Mouse (Mus musculus): ENCODE measurements at regions not wholly inside any gene's neighbourhood (a gene's known extent, or its start where the extent isn't known, plus 50 kb on each side); places are given as distances from the start of the nearest gene placed in this dataset.
A peak's percentile ranks its signal among the peaks of the same experiment; 100 is the strongest.

GRCm38 (mm10) chr3:132237344-132237743 lies 152.3 kb downstream of the Dkk2 start:
- DNase-seq = no peak

DNA sequence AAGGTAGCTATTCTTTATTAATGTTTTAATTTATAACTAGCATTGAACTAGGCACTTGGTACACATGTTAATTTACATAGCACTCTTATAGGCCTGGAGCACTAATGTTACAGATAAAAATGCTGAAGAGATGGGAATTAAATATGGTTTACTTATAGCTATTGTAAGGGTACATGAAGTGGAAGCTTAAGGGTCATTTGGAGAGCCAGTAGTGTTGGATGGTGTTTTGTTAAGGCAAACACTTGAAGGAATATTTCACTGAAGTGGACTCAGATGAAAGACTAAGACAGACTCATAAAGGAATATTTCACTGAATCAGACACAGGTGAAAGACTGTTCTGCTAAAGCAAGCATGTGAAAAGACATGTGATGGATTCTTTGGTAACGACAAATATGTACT lies 172.7 kb downstream of the Dkk2 start:
- no peak for DNase-seq

DNA sequence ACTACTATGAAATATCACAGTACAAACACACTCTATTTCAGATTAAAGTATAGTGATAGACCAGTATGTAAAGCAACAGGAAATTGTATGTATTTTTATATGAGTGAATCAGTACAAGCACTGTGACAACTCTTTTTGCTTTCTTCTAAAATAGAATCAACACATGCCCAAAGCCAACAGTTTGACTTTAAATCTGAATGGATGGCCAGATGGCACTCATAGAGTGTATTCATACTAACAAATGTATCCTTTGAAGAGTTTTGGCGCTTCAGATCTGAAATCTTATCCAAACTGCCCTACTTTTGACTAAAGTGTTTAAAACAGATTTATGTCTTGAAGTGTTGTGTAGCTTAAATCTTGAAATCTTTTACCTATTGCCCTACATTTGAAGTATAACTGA lies 184.5 kb downstream of the Dkk2 start:
- DNase-seq = no peak

GRCm38 (mm10) chr3:132274786-132275185 lies 189.7 kb downstream of the Dkk2 start:
- peak in 1 of 2 experiments; percentile 24 for DNase-seq

DNA sequence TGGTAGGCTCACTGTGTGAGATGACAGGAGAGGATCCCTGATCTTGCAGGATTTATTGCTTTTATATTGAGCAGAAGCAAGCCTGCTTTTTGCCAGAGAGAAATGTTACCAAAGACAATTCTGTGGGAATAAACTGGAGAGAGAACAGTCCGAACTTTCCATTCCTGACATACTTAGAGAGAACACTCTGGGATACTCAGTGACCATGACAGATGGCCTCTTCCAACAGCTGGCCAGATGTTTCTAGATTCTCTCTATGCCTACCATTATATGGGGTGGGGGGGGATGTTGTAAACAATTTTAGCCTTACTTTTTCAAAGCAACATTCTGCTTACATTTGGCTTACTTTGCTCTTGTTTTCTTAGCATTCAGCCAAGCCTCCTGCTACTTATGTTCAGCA lies 192.7 kb downstream of the Dkk2 start:
- no peak for DNase-seq

DNA sequence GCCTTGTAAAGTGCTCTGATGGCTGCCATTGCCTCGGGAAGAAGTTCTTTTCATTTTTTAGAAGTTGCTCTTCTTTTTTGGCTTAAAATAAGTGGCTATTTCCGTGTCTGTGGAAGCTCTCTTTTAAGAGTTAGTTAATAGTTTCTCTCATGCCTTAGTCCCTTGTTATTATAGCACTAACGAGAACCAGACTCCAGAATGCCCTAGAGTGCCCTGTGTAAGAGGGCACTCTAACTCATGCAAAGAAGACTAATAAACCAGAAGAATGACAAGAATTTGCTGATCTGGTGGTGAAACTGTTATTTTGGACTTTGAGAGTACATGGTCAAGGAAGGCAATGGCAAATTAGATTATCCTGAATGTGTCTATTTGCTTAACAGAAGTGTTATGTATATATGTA lies 202.6 kb downstream of the Dkk2 start:
- no peak for DNase-seq

DNA sequence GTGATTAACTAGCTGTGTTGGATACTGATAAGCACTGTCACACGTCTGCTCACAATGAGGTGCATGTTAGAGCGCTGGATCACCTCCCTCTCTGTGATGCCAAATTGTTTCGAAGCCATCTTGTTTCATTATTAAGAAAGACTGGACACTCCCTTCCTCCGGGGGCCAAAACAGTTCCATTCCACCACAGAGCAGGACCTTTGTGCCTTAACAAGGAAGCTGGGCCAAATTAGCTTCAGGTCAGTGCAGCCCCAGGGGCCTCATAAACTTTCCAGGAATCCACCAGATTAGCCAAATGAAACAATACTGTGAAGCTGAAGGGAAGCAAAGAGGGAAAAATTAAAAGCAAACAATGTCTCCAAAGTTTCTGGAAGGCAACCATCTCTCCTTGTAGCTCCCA lies 241.9 kb downstream of the Dkk2 start:
- DNase-seq = peak in 1 of 2 experiments; percentile 29

- DNase-seq = no peak
Measured at GRCm38 (mm10) chr3:132343625-132344024, 258.5 kb downstream of the Dkk2 start.

- DNase-seq = no peak
Measured at GRCm38 (mm10) chr3:132345856-132346255, 260.8 kb downstream of the Dkk2 start.

DNA sequence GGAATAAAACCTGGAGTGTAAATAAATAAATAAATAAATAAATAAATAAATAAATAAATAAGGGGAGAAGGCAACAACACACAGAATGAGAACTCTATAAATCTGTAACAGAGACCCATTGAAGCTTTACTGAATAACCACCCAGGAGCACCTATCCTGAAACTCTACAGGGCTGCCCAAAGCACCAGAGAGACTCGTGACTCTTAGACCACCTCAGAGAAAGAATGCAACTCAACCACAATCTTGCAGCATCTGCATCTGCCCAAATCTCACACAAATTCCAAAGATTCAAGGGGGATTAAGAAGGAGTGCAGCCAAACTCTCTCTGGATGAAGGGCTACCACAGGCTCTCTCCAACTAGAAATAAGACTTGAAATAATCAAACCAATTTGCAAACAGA lies 264.5 kb downstream of the Dkk2 start:
- DNase-seq = no peak

DNA sequence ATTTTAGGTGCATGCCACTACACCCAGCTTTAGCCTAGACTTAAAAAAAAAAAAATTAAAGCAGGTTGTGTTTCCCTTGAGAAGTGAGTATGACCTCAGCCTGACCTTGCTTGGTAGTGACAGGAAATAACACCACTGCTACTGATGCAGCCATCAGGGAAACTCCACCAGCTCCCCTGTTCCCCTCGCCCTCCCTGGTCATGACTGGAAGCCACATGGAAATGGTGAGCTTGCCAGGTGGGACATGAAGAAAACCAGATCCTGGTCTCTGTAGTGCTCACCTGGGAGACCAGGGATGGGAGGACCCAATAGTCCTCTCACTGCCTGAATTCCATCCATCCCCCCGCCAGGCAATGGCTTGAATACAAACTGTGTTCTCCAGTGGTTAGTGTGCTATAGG lies 268.1 kb downstream of the Dkk2 start:
- DNase-seq = no peak

DNA sequence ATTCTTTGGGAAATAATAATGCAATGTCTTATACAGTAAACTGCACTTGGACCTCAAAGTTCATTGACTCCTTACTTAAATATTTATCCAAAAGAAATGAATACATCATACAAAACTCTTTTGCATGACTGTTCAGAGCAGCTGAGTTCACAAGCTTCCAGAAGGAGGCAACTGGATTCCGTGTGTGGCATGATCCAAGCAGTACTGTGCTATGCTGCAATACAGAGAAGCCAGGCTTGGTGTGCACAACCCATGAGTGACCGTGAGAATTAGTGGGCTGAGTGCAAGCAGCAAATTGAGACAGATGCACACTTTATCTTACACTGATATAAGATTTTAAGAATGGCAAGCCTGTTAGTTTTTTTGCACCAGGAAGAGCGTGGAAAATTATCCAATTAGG lies 270.0 kb upstream of the Gimd1 start:
- DNase-seq = no peak

DNA sequence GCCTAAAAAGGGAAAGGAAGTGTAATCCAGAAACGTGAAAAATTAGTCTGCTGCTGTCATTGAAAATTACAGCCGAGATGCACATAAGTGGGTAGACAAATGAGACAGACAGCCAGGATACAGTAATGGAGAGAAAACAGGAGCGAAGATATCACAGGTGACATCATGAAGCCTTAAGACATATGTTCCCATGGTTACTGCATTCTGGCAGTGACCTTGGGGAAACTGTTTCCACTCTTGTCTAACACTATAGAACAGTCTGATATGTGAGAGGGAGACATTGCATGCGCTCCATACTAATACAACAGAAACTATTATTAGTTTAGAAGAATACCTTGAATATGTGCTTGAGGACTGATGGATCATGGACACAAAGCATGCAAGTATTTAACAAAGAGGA lies 254.0 kb upstream of the Gimd1 start:
- DNase-seq = no peak

- DNase-seq = no peak
Measured at GRCm38 (mm10) chr3:132417742-132418141, 211.9 kb upstream of the Gimd1 start.

GRCm38 (mm10) chr3:132425819-132426671 lies 203.6 kb upstream of the Gimd1 start:
- no peak for DNase-seq

DNA sequence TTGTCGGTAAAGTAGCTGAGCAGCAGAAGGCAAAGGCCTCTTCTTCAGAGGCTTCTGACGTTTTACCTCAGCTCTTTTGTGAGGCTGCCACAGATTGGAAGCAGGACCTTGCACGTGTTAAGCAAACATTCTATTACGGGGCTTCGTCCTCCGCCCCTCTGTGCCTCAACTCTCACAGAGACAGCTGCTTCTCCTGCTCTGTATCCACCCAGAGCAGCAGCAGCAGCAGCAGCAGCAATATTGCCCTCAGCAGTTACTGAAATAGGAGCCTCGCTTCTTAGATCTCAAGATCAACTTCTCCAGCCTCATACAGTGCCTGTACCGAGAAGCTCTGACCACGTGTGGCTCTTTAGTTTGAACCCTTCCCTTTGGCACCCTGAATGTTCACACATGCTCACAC lies 202.4 kb upstream of the Gimd1 start:
- DNase-seq = no peak

DNA sequence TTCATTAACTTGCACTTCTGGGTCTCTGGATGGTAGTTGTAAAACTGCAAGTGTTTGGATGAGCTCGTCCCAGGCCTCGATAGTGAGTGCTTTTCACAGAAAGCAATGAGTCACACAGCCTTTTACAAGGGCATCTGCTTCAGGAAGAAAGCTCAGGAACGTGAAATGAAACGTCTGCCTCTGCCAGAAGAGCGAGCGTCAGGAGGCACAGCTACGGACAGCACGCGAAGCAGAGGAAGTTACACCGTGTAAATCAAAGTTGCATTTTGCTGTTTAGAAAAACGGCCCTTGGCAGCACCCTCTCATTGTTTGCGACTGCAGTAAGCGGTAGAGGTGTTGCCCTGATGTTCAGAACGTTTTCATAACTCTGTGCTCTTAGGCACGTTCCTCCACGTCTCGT lies 201.5 kb upstream of the Gimd1 start:
- peak; percentile 12 to 23 for DNase-seq

- DNase-seq = no peak
Measured at GRCm38 (mm10) chr3:132431805-132432204, 197.8 kb upstream of the Gimd1 start.

DNA sequence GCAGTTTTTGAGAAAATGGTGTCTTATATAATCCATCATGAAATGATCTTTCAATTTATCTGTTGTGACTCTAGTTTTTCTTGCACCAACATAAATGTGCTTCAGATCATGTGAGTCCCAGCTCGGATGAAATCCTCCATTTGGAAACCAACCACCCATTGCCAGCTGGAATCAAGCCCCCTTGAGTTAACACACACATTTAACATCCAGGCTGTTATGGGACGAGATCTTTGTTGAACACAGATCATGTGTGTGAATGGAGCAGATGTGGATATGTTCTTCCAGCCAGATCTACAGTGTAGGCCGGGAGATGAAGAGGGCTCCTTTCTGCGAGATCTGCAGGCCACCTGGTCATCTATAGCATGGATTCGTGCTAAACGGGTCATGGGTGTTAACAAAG lies 188.4 kb upstream of the Gimd1 start:
- no peak for DNase-seq

DNA sequence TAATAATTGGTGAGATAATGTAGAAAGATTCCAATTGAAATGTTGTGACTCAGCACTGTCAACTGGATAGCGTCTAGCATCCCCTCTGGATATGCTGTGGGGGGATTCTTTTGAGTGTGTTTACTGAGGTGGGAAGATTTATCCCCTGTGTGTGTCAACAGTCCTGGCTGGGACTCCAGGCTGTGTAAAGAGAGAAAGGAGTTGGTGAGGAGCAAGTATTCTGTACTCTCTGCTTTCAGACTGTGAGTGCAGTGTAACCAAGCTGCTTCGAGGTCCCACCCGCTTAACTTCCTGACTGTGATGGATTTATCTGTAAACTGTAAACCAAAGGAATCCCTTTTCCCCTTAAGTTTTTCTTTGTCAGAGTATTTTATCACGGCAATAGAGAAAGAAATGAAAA lies 175.7 kb upstream of the Gimd1 start:
- DNase-seq = no peak

GRCm38 (mm10) chr3:132462348-132462959 lies 167.2 kb upstream of the Gimd1 start:
- DNase-seq = no peak

DNA sequence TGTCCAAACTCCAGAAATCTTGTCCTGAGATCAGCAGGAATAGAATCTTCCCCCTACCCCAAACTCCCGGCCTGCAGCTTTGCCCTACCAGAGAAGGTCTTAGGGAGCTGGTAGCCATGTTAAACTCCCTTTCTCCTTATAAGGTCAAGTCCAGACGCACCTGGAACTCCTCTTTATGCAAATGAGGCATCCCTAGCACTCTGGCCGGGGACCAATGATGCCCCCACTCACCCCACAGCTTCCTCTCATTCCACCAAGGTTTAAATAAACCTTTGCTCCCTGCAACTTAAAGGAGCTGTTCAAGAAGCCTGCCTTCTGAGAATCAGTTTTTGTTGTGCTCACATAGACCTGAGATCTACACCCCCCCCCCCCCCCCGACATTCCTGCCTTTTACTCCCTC lies 158.6 kb upstream of the Gimd1 start:
- no peak for DNase-seq

GRCm38 (mm10) chr3:132477768-132478167 lies 151.9 kb upstream of the Gimd1 start:
- no peak for DNase-seq

GRCm38 (mm10) chr3:132479275-132479674 lies 150.3 kb upstream of the Gimd1 start:
- no peak for DNase-seq
